Mouse (Mus musculus) kidney, adult 8-10 months (tissue): ENCODE measurements around the gene Med12.
"Not testable (repeated sequence)": the region's sequence is repeated elsewhere in the genome, so short reads cannot be mapped to it uniquely, and the experiment has no call there.

Experiments used
- DNase-seq, 2 experiments: peaks; one replicate each; pipeline ENCODE4 v3.0.0; 2022

Gene Med12

DNA sequence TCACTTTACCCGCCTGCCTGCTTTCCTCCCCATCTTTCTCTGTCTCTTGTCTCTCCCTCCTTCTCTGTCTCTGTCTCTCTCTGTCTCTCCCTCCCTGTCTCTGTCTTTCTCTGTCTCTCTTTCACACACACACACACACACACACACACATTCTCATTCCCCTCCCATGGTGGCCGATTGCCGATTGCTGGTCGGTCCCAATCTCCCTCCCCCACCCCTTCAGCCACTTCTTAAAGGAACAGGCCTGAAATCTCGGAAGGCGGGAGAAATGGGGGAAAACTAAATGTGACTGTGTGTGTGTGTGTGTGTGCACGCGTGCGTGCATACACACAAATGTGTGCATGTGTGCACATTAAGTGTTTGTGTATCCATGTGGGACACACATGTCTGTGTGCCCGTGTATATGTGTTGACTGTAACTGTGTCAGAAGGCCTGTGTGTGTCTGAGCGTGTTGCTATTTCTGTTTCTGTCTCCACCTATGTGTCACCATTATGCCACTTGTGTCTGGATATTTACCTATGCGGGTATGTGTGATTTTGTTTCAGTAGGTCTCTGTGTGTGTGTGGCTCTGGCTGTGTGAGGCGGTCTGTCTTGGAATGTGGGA is 26.7 kb downstream of the Med12 start:
- DNase-seq: no peak

- no peak for DNase-seq
Observed at GRCm38 (mm10) chrX:101301654-101302053, 27.8 kb downstream of the Med12 start.

DNA sequence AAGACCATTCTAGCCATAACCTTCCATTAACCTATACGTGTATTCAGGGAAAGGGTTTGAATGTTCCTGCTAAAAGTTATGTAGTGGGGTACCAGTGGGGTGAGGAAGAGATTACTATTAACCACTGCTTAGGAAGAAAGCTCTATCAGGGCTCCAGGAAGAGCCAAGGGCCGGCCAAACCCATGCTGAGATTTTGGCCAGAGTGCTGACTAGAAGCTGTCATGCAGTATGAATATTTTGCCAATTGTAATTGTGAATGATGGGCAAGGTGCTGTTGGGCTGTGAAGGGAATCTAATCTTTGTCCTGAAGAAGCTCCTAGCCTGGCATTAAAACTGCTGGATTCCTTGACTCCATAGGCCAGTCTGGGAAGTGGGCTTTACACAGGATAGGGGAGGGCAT is 30.8 kb downstream of the Med12 start:
- DNase-seq: no peak

DNA sequence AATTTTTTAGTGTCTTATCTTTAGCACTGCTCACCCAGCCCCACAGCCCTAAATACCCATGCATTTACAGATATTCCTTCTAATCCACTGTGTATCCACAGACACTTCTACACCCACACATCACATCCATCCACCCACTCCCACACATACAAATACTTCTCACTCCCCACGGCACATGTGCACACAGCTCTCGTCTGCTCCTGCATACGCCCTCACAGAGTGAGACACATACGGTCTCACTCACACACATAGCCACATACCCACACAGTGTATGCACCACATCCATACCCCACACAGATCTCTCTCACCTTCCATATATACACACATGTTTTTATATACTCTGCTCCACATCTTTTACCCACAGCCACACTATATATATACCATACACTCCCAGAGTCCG is 35.5 kb downstream of the Med12 start:
- DNase-seq: no peak

DNA sequence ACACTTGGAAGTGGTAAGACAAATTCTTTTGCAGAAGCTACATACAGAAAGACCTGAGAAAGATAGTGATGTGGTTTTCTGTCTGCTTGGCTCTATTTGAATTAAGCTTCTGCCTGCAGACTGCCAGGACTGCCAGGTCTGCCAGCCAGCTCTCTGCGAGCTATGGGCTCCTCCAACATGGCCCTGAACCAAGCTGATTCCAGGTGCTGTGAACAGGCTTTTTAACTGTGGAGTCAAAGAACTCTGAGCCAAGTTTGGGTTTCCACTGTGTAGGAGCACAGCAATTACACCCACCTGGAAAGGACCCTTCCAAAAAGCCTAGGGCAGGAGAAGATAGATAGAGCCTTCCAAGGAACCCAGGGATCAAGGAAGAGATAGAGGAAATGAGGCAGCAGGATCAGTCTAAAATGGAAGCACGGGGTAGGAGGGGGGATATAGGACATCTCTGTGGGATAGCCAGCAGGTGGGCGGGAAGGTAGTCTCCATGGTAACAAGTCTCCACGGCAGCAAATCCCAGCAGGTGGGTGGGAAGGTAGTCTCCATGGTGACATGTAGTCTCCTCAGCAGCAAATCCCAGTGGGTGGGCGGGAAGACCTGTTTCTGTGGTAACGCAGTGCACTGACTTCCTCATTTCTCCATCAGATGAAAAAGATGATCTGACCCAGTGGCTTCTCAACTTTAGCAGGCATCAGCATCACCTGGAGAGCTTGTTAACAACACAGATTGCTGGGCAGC is 40.0 kb downstream of the Med12 start:
- no peak for DNase-seq

- no peak for DNase-seq
Observed at GRCm38 (mm10) chrX:101319775-101320174, 45.9 kb downstream of the Med12 start.

- no peak for DNase-seq
Observed at GRCm38 (mm10) chrX:101325989-101326899, 52.4 kb downstream of the Med12 start.

DNA sequence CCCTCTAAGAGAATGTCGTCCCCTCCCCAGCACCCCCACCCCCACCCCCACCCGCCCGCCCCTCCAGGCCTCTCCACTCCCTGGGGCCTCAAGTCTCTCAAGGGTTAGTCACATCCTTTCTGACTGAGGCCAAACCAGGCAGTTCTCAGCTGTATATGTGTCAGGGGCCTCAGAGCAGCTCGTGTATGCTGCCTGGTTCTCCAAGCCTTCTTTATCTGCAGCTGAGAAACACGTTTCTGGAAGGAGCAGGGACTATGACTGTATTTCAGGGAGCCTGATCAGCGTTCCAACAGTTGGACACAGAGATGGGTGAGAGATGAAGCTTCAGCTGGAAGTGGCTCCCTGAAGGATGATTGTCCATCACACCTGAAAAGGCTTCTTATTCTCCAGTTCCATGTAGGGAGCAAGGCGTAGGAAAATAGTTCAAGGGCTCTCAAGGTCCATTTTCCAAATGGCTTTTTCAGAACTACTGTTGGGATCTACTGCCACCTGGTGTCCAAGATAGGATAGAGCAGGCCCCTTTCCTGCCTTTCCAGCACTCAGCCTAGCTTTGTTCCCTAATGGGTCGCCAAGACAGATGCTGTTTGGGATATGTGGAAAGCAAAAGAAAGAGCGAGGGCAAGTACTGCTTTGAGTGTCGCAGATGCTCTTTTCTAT is 55.7 kb downstream of the Med12 start:
- DNase-seq: peak; percentile 43 to 66

DNA sequence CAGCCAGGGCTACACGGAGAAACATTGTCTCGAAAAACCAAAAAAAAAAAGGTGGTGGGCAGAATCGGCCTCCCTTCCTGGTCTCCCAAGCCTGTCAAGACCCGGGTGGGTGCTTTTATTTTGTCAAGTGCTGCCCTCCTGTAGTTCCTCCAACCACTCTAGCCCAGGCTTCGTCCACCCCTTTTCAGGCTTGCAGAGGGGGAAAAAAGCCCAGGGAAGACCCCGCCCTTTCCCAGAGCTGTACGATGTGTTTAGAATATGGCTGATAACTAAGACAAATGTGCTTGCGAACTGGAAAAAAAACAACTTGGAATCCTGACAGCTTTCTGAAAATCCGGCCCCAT is 58.2 kb downstream of the Med12 start:
- DNase-seq: no peak

DNA sequence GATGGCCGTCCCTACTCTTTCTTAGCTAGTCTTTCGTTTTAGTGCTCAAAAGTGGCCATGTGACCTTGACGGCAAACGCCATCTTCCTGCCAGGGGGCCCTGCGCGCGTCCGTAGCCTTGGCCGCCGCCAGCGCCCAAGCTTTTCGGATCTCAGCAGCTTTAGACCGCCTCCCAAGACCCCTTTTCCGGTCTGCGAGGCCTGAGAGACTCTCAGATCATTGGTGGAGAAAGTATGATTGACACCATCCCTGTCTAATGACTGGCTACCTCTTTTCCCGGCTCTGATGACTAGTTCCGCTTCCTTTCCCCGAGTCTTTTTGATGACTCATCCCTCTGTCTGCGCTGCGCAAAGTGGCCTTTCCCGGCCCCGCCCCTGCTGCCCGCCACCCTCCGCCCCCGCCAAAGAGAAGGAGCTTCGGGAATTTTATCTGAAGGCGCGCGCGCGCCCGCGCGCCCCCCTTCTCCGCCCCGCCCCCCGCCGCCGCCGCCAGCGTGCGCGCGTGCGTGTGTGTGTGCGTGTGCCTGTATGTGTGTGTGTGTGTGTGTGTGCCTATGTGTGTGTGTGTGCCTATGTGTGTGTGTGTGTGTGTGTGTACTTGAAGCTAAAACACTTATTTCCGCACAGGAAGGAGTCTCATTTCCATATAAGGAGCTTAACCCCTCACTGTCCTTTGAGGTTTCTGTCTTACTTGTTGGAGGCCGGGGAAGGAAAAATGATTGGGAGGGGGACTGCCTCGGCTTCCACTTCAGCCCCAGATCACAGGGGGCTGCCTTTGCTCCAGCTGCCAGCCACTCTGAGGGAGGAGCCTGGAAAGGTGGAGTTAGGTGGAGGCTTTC is 58.8 kb downstream of the Med12 start:
- DNase-seq: peak; percentile 83 to 95

GRCm38 (mm10) chrX:101334606-101335005 is 60.8 kb downstream of the Med12 start:
- DNase-seq: peak in 1 of 2 experiments; percentile 17

- no peak for DNase-seq
Observed at GRCm38 (mm10) chrX:101338666-101339065, 64.8 kb downstream of the Med12 start.

GRCm38 (mm10) chrX:101342837-101343236 is 69.0 kb downstream of the Med12 start:
- DNase-seq: not testable (repeated sequence)

DNA sequence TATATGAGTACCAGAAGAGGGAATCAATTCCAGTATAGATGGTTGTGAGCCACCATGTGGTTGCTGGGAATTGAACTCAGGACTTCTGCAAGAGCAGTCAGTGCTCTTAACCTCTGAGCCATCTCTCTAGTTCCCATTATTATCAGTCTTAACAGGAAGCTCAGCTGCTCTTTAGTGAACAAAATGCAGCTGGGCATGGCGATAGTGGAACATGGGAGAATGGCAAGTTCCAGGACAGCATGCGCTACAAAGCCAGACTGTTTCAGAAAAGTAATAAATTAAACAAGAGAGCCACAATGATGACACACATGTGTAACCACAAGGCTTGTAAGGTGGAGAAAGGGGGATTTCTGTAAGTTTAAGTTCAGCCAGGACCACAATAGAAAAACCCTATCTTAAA is 71.6 kb downstream of the Med12 start:
- DNase-seq: no peak

DNA sequence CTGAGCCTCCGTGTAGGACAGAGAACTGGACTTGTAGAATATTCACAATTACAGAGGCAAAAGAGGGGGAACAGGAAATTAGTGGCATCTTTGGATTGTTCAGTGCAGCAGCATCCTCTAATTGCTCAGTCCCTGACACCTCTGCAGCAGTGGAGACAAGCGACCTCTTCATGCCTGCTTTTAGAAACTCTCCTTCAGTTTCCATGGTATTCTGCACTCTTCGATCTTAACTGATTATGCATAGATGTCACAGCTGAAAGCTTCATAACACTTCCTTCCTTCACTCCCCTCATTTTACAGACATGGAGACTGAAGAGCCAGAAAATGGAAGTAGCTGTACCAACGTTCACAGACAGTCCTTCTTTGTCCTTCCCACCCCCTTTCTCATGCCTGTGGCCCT is 72.6 kb downstream of the Med12 start:
- no peak for DNase-seq
